Mouse (Mus musculus): ENCODE measurements around the gene Hand2.

DNA sequence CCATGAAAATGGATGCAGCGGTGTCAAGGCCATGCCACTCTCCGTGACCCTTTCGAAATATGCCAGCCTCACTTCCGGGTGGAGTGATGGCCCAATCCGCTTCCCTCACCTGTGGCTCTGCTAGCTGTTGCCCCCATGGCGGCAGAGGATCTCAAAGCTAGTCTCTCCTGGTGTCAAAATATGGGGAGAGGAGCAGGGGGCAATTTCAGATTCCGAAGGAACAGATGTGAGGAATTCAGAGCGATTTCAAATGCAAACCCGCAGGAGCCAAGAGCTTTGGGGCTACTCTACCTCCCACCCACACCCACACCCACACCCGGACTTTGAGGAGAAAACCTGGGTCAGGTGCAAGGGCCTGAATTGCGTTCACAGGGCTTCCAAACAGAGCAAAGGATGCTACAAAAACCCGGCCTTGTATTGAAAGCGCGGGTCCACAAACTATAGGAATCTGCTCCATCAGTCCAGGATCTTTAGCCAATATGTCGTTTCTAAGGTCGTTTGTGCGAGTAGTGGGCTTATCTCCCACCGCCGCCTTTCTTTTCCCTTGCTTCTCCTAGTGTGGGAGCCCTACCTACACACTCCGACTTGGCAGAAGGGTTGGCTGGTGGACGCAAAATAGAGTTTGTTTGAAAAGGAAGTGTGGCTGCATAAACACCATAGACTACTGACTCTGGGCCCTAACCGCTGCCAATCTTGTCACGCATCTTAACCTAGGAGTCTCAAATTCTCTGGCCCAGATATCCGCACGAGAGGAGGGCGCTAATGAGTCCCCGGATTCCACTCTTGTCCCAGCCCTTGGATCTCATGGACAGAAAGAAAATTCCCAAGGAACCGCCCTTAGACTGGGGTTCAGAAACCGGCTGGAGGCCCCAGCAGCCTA is 6.7 kb downstream of the Hand2 start:
- no peak for TF ChIP-seq CTCF (IDR thresholded peaks at IDR 0.05; ENCODE audit: low read depth)
- TF ChIP-seq EP300 (IDR thresholded peaks at IDR 0.05; ENCODE audit: low read depth), result no peak
